Mouse (Mus musculus): ENCODE data around the gene Ccdc36. TPM values are rescaled to one million over a fixed set of nuclear protein-coding genes. Genes with fewer than 3 reads are reported as not detected.
A peak's percentile ranks its signal among the peaks of the same experiment; 100 is the strongest.

Ccdc36 gene
- polyA plus RNA-seq, 1 experiment from 2014 or later = 0.29 TPM

- Histone ChIP-seq H3K4me2 (replicated peaks; ENCODE audit: low read depth) (no peak overlapping the region), H3K9ac (ENCODE audit: low read depth, low read length) (no peak overlapping the region), H3K36me3 (ENCODE audit: control insufficient read depth, insufficient read depth) (no peaks in the 10 kb centered on the region), H3K4me3 (ENCODE audit: low read depth, low read length) (no peak overlapping the region), H3K27me3 (replicated peaks; ENCODE audit: control insufficient read depth, insufficient read depth, low read length) (no peaks in the 10 kb centered on the region), H3K4me1 (replicated peaks; ENCODE audit: control insufficient read depth, insufficient read depth, low read length) (no peaks in the 10 kb centered on the region), H3K9me3 (ENCODE audit: control insufficient read depth) (no peaks in the 10 kb centered on the region), H3K27ac (ENCODE audit: low read depth, low read length) (no peak overlapping the region)
- no peak for ATAC-seq
- no peak for TF ChIP-seq CTCF (IDR thresholded peaks at IDR 0.05; ENCODE audit: low read depth)
- 76% methylated on average over 6 of the region's 6 CpGs for whole genome bisulfite sequencing
Observed at GRCm38 (mm10) chr9:108439176-108439575, 10.9 kb upstream of the Ccdc36 start.

- ATAC-seq = no peak
- Histone ChIP-seq H3K36me3 (ENCODE audit: control insufficient read depth, insufficient read depth) (no peaks in the 10 kb centered on the region), H3K4me2 (replicated peaks; ENCODE audit: low read depth) (no peak within 1 kb of the TSS), H3K9ac (ENCODE audit: low read depth, low read length) (no peak within 1 kb of the TSS), H3K27me3 (replicated peaks; ENCODE audit: control insufficient read depth, insufficient read depth, low read length) (no peaks in the 10 kb centered on the region), H3K4me3 (ENCODE audit: low read depth, low read length) (no peak within 1 kb of the TSS), H3K4me1 (replicated peaks; ENCODE audit: control insufficient read depth, insufficient read depth, low read length) (no peaks in the 10 kb centered on the region), H3K9me3 (ENCODE audit: control insufficient read depth) (no peaks in the 10 kb centered on the region), H3K27ac (ENCODE audit: low read depth, low read length) (no peak within 1 kb of the TSS)
- TF ChIP-seq CTCF (IDR thresholded peaks at IDR 0.05; ENCODE audit: low read depth) = no peak
- 67% methylated on average over 3 of the region's 3 CpGs for WGBS
Observed at GRCm38 (mm10) chr9:108436182-108436581, 7.9 kb upstream of the Ccdc36 start, which contains the start of gene BC048562. BC048562 (plus strand) TSS chr9:108436482.

GRCm38 (mm10) chr9:108431431-108432067 lies 3.3 kb upstream of the Ccdc36 start:
- WGBS = 51% methylated on average over 32 of the region's 32 CpGs
- TF ChIP-seq CTCF (IDR thresholded peaks at IDR 0.05; ENCODE audit: low read depth) = no peak
- no peak for ATAC-seq
- Histone ChIP-seq H3K36me3 (ENCODE audit: control insufficient read depth, insufficient read depth) (no peaks in the 10 kb centered on the region), H3K9ac (ENCODE audit: low read depth, low read length) (no peak overlapping the region), H3K4me1 (replicated peaks; ENCODE audit: control insufficient read depth, insufficient read depth, low read length) (no peaks in the 10 kb centered on the region), H3K4me3 (ENCODE audit: low read depth, low read length) (peak overlapping the region; percentile 7; the same call in 1 of the 2 replicates), H3K4me2 (replicated peaks; ENCODE audit: low read depth) (peak overlapping the region; percentile 44; the same call in 1 of the 2 replicates), H3K9me3 (ENCODE audit: control insufficient read depth) (no peaks in the 10 kb centered on the region), H3K27me3 (replicated peaks; ENCODE audit: control insufficient read depth, insufficient read depth, low read length) (no peaks in the 10 kb centered on the region), H3K27ac (ENCODE audit: low read depth, low read length) (no peak overlapping the region)

- Histone ChIP-seq H3K4me2 (replicated peaks; ENCODE audit: low read depth) (no peak overlapping the region), H3K4me3 (ENCODE audit: low read depth, low read length) (no peak overlapping the region), H3K27me3 (replicated peaks; ENCODE audit: control insufficient read depth, insufficient read depth, low read length) (no peaks in the 10 kb centered on the region), H3K9me3 (ENCODE audit: control insufficient read depth) (no peaks in the 10 kb centered on the region), H3K27ac (ENCODE audit: low read depth, low read length) (no peak overlapping the region), H3K4me1 (replicated peaks; ENCODE audit: control insufficient read depth, insufficient read depth, low read length) (no peaks in the 10 kb centered on the region), H3K9ac (ENCODE audit: low read depth, low read length) (no peak overlapping the region), H3K36me3 (ENCODE audit: control insufficient read depth, insufficient read depth) (no peaks in the 10 kb centered on the region)
- 58% methylated on average over 1 of the region's 1 CpGs for WGBS
- peak; percentile 72 for TF ChIP-seq CTCF (IDR thresholded peaks at IDR 0.05; ENCODE audit: low read depth)
- no peak for ATAC-seq
Observed at GRCm38 (mm10) chr9:108412221-108412620, 16.1 kb downstream of the Ccdc36 start.

- Histone ChIP-seq H3K36me3 (ENCODE audit: control insufficient read depth, insufficient read depth) (no peaks in the 10 kb centered on the region), H3K9ac (ENCODE audit: low read depth, low read length) (no peak overlapping the region), H3K27me3 (replicated peaks; ENCODE audit: control insufficient read depth, insufficient read depth, low read length) (no peaks in the 10 kb centered on the region), H3K27ac (ENCODE audit: low read depth, low read length) (no peak overlapping the region), H3K4me3 (ENCODE audit: low read depth, low read length) (no peak overlapping the region), H3K4me2 (replicated peaks; ENCODE audit: low read depth) (no peak overlapping the region), H3K9me3 (ENCODE audit: control insufficient read depth) (no peaks in the 10 kb centered on the region), H3K4me1 (replicated peaks; ENCODE audit: control insufficient read depth, insufficient read depth, low read length) (no peaks in the 10 kb centered on the region)
- no peak for ATAC-seq
- TF ChIP-seq CTCF (IDR thresholded peaks at IDR 0.05; ENCODE audit: low read depth) = no peak
- 80% methylated on average over 9 of the region's 9 CpGs for WGBS
Observed at GRCm38 (mm10) chr9:108411381-108411942, 16.8 kb downstream of the Ccdc36 start.

GRCm38 (mm10) chr9:108409535-108409934 lies 18.7 kb downstream of the Ccdc36 start:
- H3K4me2 ChIP-seq (replicated peaks; ENCODE audit: low read depth) = no peak overlapping the region
- H3K4me1 ChIP-seq (replicated peaks; ENCODE audit: control insufficient read depth, insufficient read depth, low read length) = no peaks in the 10 kb centered on the region
- ATAC-seq = no peak
- no peaks in the 10 kb centered on the region for H3K27me3 ChIP-seq (replicated peaks; ENCODE audit: control insufficient read depth, insufficient read depth, low read length)
- 88% methylated on average over 4 of the region's 4 CpGs for WGBS
- H3K27ac ChIP-seq (ENCODE audit: low read depth, low read length) = no peak overlapping the region
- no peak overlapping the region for H3K4me3 ChIP-seq (ENCODE audit: low read depth, low read length)
- H3K9ac ChIP-seq (ENCODE audit: low read depth, low read length) = no peak overlapping the region
- H3K9me3 ChIP-seq (ENCODE audit: control insufficient read depth) = no peaks in the 10 kb centered on the region
- H3K36me3 ChIP-seq (ENCODE audit: control insufficient read depth, insufficient read depth) = no peaks in the 10 kb centered on the region
- TF ChIP-seq CTCF (IDR thresholded peaks at IDR 0.05; ENCODE audit: low read depth) = no peak

Measured in intestine, postnatal 0 days (tissue).